Mouse (Mus musculus) heart, postnatal 0 days (tissue): Measurements from ENCODE around the gene Xcl1. TPM values are rescaled to one million over a fixed set of nuclear protein-coding genes. Genes with fewer than 3 reads are reported as not detected.

Source experiments
- ATAC-seq: fragments of 200-750 bp; cut with Nextera tagmentation; 2 replicates; pipeline ENCODE4 v1.8.0; 2017; ENCODE audit warnings: low read depth, moderate number of reproducible peaks, moderate library complexity; ENCODE audit not compliant: insufficient read depth
- DNase-seq: peaks from one replicate; pipeline ENCODE4 v3.0.0-alpha.2; 2016; ENCODE audit warnings: low spot score
- H3K27ac ChIP-seq: fragments of 300-500 bp; sonication (generic); 2 replicates; pipeline ENCODE4 v1.5.1; 2014; ENCODE audit warnings: low read depth, mild to moderate bottlenecking
- H3K27me3 ChIP-seq: fragments of 300-500 bp; sonication (generic); 2 replicates; pipeline ENCODE4 v1.6.1; 2014; ENCODE audit warnings: low read length, mixed read lengths; ENCODE audit not compliant: control insufficient read depth, insufficient read depth
- H3K36me3 ChIP-seq: fragments of 300-500 bp; sonication (generic); replicated peaks from 2 replicates; pipeline ENCODE4 v1.6.1; 2014; ENCODE audit warnings: low read length, mixed read lengths; ENCODE audit not compliant: control insufficient read depth, insufficient read depth
- H3K4me1 ChIP-seq: fragments of 300-500 bp; sonication (generic); 2 replicates; pipeline ENCODE4 v1.6.1; 2014; ENCODE audit warnings: antibody characterized with exemption; ENCODE audit not compliant: control insufficient read depth, insufficient read depth
- H3K4me2 ChIP-seq: fragments of 300-500 bp; sonication (generic); 2 replicates; pipeline ENCODE4 v1.6.1; 2014; ENCODE audit warnings: low read depth, mild to moderate bottlenecking, low read length, moderate library complexity
- H3K4me3 ChIP-seq: fragments of 300-500 bp; sonication (generic); 2 replicates; pipeline ENCODE4 v1.5.1; 2014; ENCODE audit warnings: low read depth, low read length
- H3K9ac ChIP-seq: fragments of 300-500 bp; sonication (generic); replicated peaks from 2 replicates; pipeline ENCODE4 v1.6.1; 2014; ENCODE audit warnings: low read depth, low read length, mixed read lengths
- H3K9me3 ChIP-seq: fragments of 300-500 bp; sonication (generic); replicated peaks from 2 replicates; pipeline ENCODE4 v1.6.1; 2016; ENCODE audit warnings: low read length; ENCODE audit not compliant: control insufficient read depth
- CTCF ChIP-seq: IDR thresholded peaks from 2 replicates; pipeline ENCODE4 v1.5.1; 2016; ENCODE audit warnings: antibody characterized with exemption, control low read depth, low read depth
- EP300 ChIP-seq: IDR thresholded peaks from 2 replicates; pipeline ENCODE4 v1.6.1; 2016; ENCODE audit warnings: antibody characterized with exemption, low read depth
- WGBS: fragments of 180-500 bp; shearing (Covaris S2); extraction: QIAGEN DNeasy Blood & Tissue Kit; methylation state at CpG from one replicate; pipeline ENCODE4 v1.1.7; 2014; 5-methylcytosine and 5-hydroxymethylcytosine counted together
- polyA plus RNA-seq: library from polyadenylated mRNA; unstranded; fragments of >200 nt; fragmentation: Nextera tagmentation; extraction: Ambion mirVana; gene quantifications from 2 replicates; pipeline ENCODE4 v1.2.1, GENCODE M21; 2015
- total RNA-seq: library from RNA; depleted of rRNA; stranded (reverse); fragments of >200 nt; gene quantifications from 2 replicates; pipeline ENCODE4 v1.2.3, GENCODE M21; 2014; ENCODE audit warnings: low replicate concordance; rRNA removed

Gene Xcl1
- total and polyA plus RNA-seq, 2 experiments from 2014 or later = not detected

DNA sequence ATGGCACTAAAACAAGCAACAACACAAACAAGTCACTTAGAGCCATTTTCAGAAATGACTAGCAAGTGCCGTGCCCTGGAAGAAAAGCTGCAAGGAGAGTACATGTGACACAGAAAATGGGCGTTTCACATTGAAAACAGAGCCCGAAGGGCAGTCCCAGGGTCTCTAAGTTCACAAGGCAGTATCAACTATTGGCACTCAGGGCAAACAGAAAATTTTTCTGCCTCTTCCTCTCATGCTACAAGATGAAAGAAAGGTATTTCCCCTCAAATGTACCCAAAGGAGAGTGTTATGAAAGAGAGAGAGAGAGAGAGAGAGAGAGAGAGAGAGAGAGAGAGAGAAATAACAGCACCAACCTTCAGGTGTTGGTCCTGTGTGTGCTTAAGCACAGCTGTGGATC lies 53.4 kb downstream of the Xcl1 start:
- Histone ChIP-seq H3K4me2 (no peak overlapping the region), H3K36me3 (no peaks in the 10 kb centered on the region), H3K27ac (no peak overlapping the region), H3K9ac (no peak overlapping the region), H3K4me1 (no peaks in the 10 kb centered on the region), H3K9me3 (no peaks in the 10 kb centered on the region), H3K27me3 (no peaks in the 10 kb centered on the region), H3K4me3 (no peak overlapping the region)
- ATAC-seq (no peak), DNase-seq (no peak)
- 78% methylated on average over 3 of the region's 3 CpGs for WGBS
- TF ChIP-seq CTCF (no peak), EP300 (no peak)

Other genes with a start within 250 kb of the Xcl1 start
- 83.2 and 87.1 TPM in 2 replicates for gene Dpt, start 138.9 kb downstream of the Xcl1 start, total RNA-seq
- 52.5 and 58.1 TPM in 2 replicates for gene Dpt, start 138.9 kb downstream of the Xcl1 start, polyA plus RNA-seq
- gene Tbx19, start 225.2 kb upstream of the Xcl1 start, total RNA-seq = not detected in 2 replicates
- gene Tbx19, start 225.2 kb upstream of the Xcl1 start, polyA plus RNA-seq = not detected in 2 replicates